Mouse (Mus musculus): ENCODE data around the gene Timeless. TPM values are rescaled to one million over a fixed set of nuclear protein-coding genes. Genes with fewer than 3 reads are reported as not detected.
A peak's percentile ranks its signal among the peaks of the same experiment; 100 is the strongest.
"Not testable (repeated sequence)": the region's sequence is repeated elsewhere in the genome, so short reads cannot be mapped to it uniquely, and the experiment has no call there.

Timeless gene
- polyA plus RNA-seq, 1 experiment from 2014 or later, result 65.9 TPM

DNA sequence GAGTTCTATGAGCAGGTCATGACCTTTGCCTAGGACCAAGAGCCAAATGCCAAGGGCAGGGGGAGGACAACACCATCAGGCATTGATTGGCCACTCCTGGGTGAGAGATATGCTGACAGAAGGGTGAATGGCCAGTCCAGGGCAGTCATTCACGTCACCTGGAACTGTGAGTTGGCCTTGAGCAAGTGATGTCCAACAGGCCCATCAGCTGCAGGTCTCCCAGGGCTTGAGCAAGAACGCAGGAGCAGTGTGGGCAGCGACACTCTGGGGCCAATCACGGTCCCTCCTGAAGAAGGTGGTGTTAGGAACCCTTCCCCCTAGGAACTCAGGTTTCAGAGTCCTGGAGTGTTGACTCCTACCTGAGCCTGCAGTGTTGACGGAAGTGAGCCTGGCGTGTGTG, 30.0 kb upstream of the Timeless start:
- 0 out of 2 replicates have a peak, but pooled peaks cover 11% of the 10 kb centered on the region for H3K4me1 ChIP-seq (replicated peaks)
- H3K36me3 ChIP-seq, result peaks cover 7% of the 10 kb centered on the region
- H3K4me3 ChIP-seq, result no peak overlapping the region
- no peaks in the 10 kb centered on the region for H3K9me3 ChIP-seq
- H3K27ac ChIP-seq, result no peak overlapping the region
- DNase-seq (ENCODE audit: low spot score), result no peak
- H3K27me3 ChIP-seq (ENCODE audit: insufficient read depth, poor library complexity, severe bottlenecking), result peaks cover 4% of the 10 kb centered on the region
- WGBS, result 74% methylated on average over 6 of the region's 6 CpGs

DNA sequence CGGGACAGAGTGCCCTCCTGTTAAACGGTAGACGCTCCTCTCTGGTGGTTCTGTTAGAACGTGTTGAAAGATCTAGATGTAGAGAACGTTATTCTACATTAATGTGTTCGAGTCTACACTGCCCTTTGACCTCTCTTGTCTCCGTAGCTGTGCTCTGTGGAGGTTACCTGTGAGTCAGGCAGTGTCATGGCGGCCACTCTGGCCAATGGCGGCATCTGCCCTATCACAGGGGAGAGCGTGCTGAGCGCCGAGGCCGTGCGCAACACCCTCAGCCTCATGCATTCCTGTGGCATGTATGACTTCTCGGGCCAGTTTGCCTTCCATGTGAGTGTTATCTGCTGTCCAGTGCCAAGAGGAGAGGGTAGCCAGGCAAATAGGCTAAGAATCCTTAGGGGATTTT, 26.9 kb upstream of the Timeless start:
- DNase-seq (ENCODE audit: low spot score), result no peak
- no peaks in the 10 kb centered on the region for H3K9me3 ChIP-seq
- WGBS, result 89% methylated on average over 15 of the region's 15 CpGs

GRCm38 (mm10) chr10:128208326-128208725, 23.5 kb upstream of the Timeless start:
- WGBS, result 95% methylated on average over 10 of the region's 10 CpGs
- Histone ChIP-seq H3K4me3 (no peak overlapping the region), H3K9me3 (no peaks in the 10 kb centered on the region), H3K27ac (no peak overlapping the region), H3K36me3 (peaks cover 15% of the 10 kb centered on the region), H3K27me3 (ENCODE audit: insufficient read depth, poor library complexity, severe bottlenecking) (peaks cover 4% of the 10 kb centered on the region; the same call in 1 of the 2 replicates), H3K4me1 (replicated peaks) (peaks cover 25% of the 10 kb centered on the region)
- no peak for DNase-seq (ENCODE audit: low spot score)

More for the DNA sequence above, 26.9 kb upstream of the Timeless start:
- peaks cover 15% of the 10 kb centered on the region for H3K36me3 ChIP-seq
- no peak overlapping the region for H3K4me3 ChIP-seq
- no peak overlapping the region for H3K27ac ChIP-seq
- H3K27me3 ChIP-seq (ENCODE audit: insufficient read depth, poor library complexity, severe bottlenecking), result no peaks in the 10 kb centered on the region
- peaks cover 11% of the 10 kb centered on the region; the same call in 1 of the 2 replicates for H3K4me1 ChIP-seq (replicated peaks)

- peaks cover 14% of the 10 kb centered on the region for H3K27me3 ChIP-seq (ENCODE audit: insufficient read depth, poor library complexity, severe bottlenecking)
- no peaks in the 10 kb centered on the region for H3K9me3 ChIP-seq
- DNase-seq (ENCODE audit: low spot score), result no peak
- H3K4me1 ChIP-seq (replicated peaks), result peaks cover 21% of the 10 kb centered on the region
- WGBS, result 94% methylated on average over 11 of the region's 11 CpGs
- no peak overlapping the region for H3K27ac ChIP-seq
- peaks cover 15% of the 10 kb centered on the region for H3K36me3 ChIP-seq
- no peak overlapping the region for H3K4me3 ChIP-seq
Measured at GRCm38 (mm10) chr10:128209311-128210009, 22.4 kb upstream of the Timeless start.

- no peaks in the 10 kb centered on the region for H3K9me3 ChIP-seq
- WGBS, result 88% methylated on average over 2 of the region's 2 CpGs
- no peak overlapping the region for H3K27ac ChIP-seq
- peaks cover 21% of the 10 kb centered on the region for H3K4me1 ChIP-seq (replicated peaks)
- H3K36me3 ChIP-seq, result peaks cover 15% of the 10 kb centered on the region
- no peak for DNase-seq (ENCODE audit: low spot score)
- peak overlapping the region; percentile 72 for H3K4me3 ChIP-seq
- peaks cover 16% of the 10 kb centered on the region for H3K27me3 ChIP-seq (ENCODE audit: insufficient read depth, poor library complexity, severe bottlenecking)
Measured at GRCm38 (mm10) chr10:128210131-128210530, 21.7 kb upstream of the Timeless start.

GRCm38 (mm10) chr10:128210954-128211353, 20.9 kb upstream of the Timeless start:
- Histone ChIP-seq H3K4me3 (peak overlapping the region; percentile 72), H3K36me3 (peaks cover 15% of the 10 kb centered on the region), H3K27me3 (ENCODE audit: insufficient read depth, poor library complexity, severe bottlenecking) (peaks cover 16% of the 10 kb centered on the region), H3K9me3 (no peaks in the 10 kb centered on the region), H3K4me1 (replicated peaks) (peaks cover 21% of the 10 kb centered on the region), H3K27ac (peak overlapping the region; percentile 85)
- no peak for DNase-seq (ENCODE audit: low spot score)
- WGBS, result 38% methylated on average over 14 of the region's 14 CpGs

DNA sequence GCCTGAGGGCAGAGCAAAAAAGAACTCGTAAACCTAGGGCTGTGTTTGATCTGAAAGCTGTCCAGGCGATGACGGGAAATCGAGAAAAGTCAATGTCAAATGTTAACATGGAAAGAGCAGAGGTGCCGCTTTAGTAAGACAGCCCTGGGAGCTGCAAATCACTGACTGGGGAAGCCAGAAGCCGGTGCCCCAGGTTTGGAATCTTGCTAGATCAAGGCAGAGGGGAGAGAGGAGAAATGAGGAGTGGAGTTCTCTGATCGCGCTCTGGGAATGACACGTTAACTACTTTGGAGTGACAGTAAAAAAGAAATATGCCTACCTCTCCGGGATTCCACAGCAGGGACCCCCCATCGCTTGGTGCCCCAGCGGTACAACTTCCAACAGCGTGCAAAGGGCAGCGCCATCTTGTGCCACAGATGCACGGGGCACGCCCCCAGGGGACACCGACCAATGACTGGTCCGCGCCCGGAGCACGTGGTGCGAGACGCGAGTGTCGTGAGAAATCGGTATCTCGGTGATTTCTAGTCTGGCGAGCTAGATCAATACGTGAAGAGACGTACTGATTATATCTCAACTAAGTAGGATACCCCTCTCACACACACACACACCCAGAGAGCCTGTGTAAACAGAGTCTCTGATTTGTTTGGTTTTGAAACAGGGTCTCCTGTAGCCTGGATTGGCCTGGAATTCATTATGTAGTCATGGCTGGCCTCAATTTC, 20.3 kb upstream of the Timeless start, which contains the start of gene Spryd4:
TSS of gene Spryd4 (minus strand) at position 418 of the 719 bp plus-strand sequence.
- peak within 1 kb of the TSS; percentile 85 for H3K27ac ChIP-seq
- WGBS, result under 1% methylated on average over 30 of the region's 30 CpGs
- DNase-seq (ENCODE audit: low spot score), result peak; percentile 93
- peaks cover 16% of the 10 kb centered on the region for H3K27me3 ChIP-seq (ENCODE audit: insufficient read depth, poor library complexity, severe bottlenecking)
- H3K4me3 ChIP-seq, result peak within 1 kb of the TSS; percentile 72
- no peaks in the 10 kb centered on the region for H3K9me3 ChIP-seq
- peaks cover 21% of the 10 kb centered on the region for H3K4me1 ChIP-seq (replicated peaks)
- H3K36me3 ChIP-seq, result peaks cover 11% of the 10 kb centered on the region

DNA sequence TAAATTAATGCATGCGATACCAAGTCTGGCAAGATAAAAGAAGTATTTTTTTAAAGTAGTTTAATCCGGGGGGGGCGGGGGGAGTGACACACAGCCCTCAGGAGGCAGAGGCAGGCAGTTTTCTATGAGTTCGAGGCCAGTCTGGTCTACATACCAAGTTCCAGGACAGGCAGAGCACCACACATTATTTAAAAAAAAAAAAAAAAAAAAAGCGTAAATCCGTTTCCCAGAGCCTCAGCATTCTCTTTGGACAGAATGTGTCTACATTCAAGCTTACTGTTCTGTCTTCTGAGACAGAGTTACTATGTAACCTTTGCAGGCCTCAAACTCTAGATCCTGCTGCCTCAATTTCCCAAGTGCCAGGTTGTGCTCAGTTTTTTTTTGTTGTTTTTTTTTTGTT, 19.7 kb upstream of the Timeless start:
- peak overlapping the region; percentile 85 for H3K27ac ChIP-seq

GRCm38 (mm10) chr10:128212871-128213323, 19.0 kb upstream of the Timeless start:
- H3K36me3 ChIP-seq, result peaks cover 5% of the 10 kb centered on the region
- H3K4me3 ChIP-seq, result peak overlapping the region; percentile 48
- H3K27me3 ChIP-seq (ENCODE audit: insufficient read depth, poor library complexity, severe bottlenecking), result peaks cover 16% of the 10 kb centered on the region
- H3K9me3 ChIP-seq, result no peaks in the 10 kb centered on the region
- peak; percentile 65 for DNase-seq (ENCODE audit: low spot score)
- H3K27ac ChIP-seq, result peak overlapping the region; percentile 41; the same call in 1 of the 2 replicates
- H3K4me1 ChIP-seq (replicated peaks), result peaks cover 21% of the 10 kb centered on the region
- WGBS, result 3% methylated on average over 18 of the region's 18 CpGs

More for the DNA sequence above, 19.7 kb upstream of the Timeless start:
- Histone ChIP-seq H3K4me3 (peak overlapping the region; percentile 72), H3K4me1 (replicated peaks) (peaks cover 21% of the 10 kb centered on the region), H3K36me3 (peaks cover 5% of the 10 kb centered on the region), H3K27me3 (ENCODE audit: insufficient read depth, poor library complexity, severe bottlenecking) (peaks cover 16% of the 10 kb centered on the region), H3K9me3 (no peaks in the 10 kb centered on the region)
- WGBS, result 54% methylated on average over 6 of the region's 6 CpGs
- no peak for DNase-seq (ENCODE audit: low spot score)

- not testable (repeated sequence) for H3K36me3 ChIP-seq
- WGBS, result 90% methylated on average over 4 of the region's 4 CpGs
Measured at GRCm38 (mm10) chr10:128214112-128214511, 17.8 kb upstream of the Timeless start.

GRCm38 (mm10) chr10:128214981-128215380, 16.9 kb upstream of the Timeless start:
- no peak overlapping the region for H3K27ac ChIP-seq
- no peak overlapping the region for H3K4me3 ChIP-seq
- 83% methylated on average over 5 of the region's 5 CpGs for WGBS
- DNase-seq (ENCODE audit: low spot score), result no peak
- H3K27me3 ChIP-seq (ENCODE audit: insufficient read depth, poor library complexity, severe bottlenecking), result peaks cover 16% of the 10 kb centered on the region
- no peaks in the 10 kb centered on the region for H3K36me3 ChIP-seq
- no peaks in the 10 kb centered on the region for H3K9me3 ChIP-seq
- peaks cover 20% of the 10 kb centered on the region for H3K4me1 ChIP-seq (replicated peaks)

More at GRCm38 (mm10) chr10:128214112-128214511, 17.8 kb upstream of the Timeless start:
- DNase-seq (ENCODE audit: low spot score); H3K9me3 ChIP-seq; H3K27ac ChIP-seq; H3K4me3 ChIP-seq: not testable (repeated sequence)
- peaks cover 21% of the 10 kb centered on the region for H3K4me1 ChIP-seq (replicated peaks)
- H3K27me3 ChIP-seq (ENCODE audit: insufficient read depth, poor library complexity, severe bottlenecking), result peaks cover 16% of the 10 kb centered on the region

GRCm38 (mm10) chr10:128218387-128219117, 13.3 kb upstream of the Timeless start:
- Histone ChIP-seq H3K9me3 (no peaks in the 10 kb centered on the region), H3K36me3 (no peaks in the 10 kb centered on the region), H3K4me1 (replicated peaks) (peaks cover 4% of the 10 kb centered on the region), H3K27me3 (ENCODE audit: insufficient read depth, poor library complexity, severe bottlenecking) (peaks cover 10% of the 10 kb centered on the region), H3K27ac (no peak overlapping the region), H3K4me3 (no peak overlapping the region)
- DNase-seq (ENCODE audit: low spot score), result no peak
- WGBS, result 95% methylated on average over 18 of the region's 18 CpGs
